Mouse (Mus musculus): Measurements from ENCODE around the gene Pkd1l1. TPM values are rescaled to one million over a fixed set of nuclear protein-coding genes. Genes with fewer than 3 reads are reported as not detected.

Gene Pkd1l1
- total and polyA plus RNA-seq, 2 experiments = 0.04 TPM; not detected in 1

DNA sequence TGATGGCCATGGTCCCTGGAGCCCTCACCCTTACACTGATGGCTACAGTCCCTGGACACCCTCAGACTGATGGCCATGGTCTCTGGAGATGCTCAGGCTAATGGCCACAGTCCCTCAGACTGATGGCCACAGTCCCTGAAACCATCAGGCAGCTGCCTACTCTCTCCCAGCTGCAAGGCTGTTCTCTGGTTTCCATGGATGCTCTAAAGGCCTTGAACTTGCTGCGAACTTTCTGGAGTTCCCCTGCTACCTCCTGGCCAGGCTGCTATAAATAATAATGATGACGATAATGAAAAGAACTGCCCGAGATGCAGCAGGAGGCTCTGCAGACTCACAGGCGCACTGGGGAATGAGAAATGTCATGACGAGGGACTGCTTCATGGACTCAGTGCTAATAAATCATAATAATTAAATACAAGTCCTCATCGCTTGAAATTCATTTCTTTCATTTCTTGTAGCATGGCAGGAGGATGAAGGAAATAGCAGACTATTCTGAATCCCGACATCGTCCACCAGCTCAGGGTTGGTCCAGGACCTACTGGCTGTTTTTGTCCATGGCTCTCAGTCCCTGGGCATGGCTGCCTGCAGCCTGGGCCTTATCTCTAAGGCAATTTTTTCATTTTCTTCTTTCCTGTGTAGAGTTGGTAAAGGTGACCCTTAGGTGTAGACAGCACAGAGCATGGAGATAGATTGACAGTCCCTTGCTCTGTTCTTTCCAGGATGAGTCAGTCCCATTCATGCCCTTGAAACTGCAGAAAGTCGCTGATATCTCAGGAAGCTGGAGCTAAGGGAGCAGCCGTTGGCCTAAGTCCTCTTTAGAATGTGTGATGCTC, 191.5 kb downstream of the Pkd1l1 start:
- 69% methylated on average over 10 of the region's 10 CpGs for WGBS
- H3K4me3 ChIP-seq (ENCODE audit: insufficient read depth, low read depth, low read length) = no peak overlapping the region
- no peak overlapping the region for H3K9ac ChIP-seq (ENCODE audit: low read depth, low read length)
- TF ChIP-seq POLR2A (IDR thresholded peaks at IDR 0.05; ENCODE audit: extremely low read depth, insufficient read depth, low read length) = no peak
- TF ChIP-seq CTCF (IDR thresholded peaks at IDR 0.05; ENCODE audit: low read depth, low read length) = no peak
- no peaks in the 10 kb centered on the region for H3K27me3 ChIP-seq (ENCODE audit: control insufficient read depth, insufficient read depth, low read length)
- peak; percentile 8 for DNase-seq (ENCODE audit: extremely low read depth, low read depth, low spot score)
- no peaks in the 10 kb centered on the region; the same call in 1 of the 2 replicates for H3K4me1 ChIP-seq (ENCODE audit: control insufficient read depth, insufficient read depth, low read length)
- no peaks in the 10 kb centered on the region for H3K36me3 ChIP-seq (ENCODE audit: control insufficient read depth, insufficient read depth, low read length)
- H3K79me2 ChIP-seq (ENCODE audit: control insufficient read depth, insufficient read depth, low read length) = no peaks in the 10 kb centered on the region
- H3K27ac ChIP-seq (replicated peaks; ENCODE audit: insufficient read depth, low read depth, low read length) = no peak overlapping the region

DNA sequence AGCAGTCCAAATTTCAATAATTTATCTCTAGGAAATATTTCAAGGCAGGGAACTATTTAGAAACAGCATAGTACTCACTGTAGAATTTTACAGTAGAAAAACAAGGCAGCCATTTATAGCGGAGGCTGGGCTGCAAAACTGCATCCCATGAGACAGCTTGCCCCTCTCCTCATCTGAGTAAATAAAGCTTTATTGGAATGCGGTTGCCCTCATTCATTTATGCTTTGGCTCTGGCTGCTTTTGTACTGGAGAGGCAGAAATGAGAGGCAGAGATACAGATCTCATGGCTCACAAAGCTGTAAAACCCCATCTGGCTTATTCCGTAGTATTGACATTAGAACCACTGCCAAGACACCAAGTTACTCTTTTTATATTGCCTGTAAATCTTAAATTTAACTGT, 193.6 kb downstream of the Pkd1l1 start:
- no peaks in the 10 kb centered on the region for H3K27me3 ChIP-seq (ENCODE audit: control insufficient read depth, insufficient read depth, low read length)
- H3K4me3 ChIP-seq (ENCODE audit: insufficient read depth, low read depth, low read length) = no peak overlapping the region
- DNase-seq (ENCODE audit: extremely low read depth, low read depth, low spot score) = no peak
- H3K27ac ChIP-seq (replicated peaks; ENCODE audit: insufficient read depth, low read depth, low read length) = no peak overlapping the region
- H3K9ac ChIP-seq (ENCODE audit: low read depth, low read length) = no peak overlapping the region
- TF ChIP-seq CTCF (IDR thresholded peaks at IDR 0.05; ENCODE audit: low read depth, low read length) (no peak), POLR2A (IDR thresholded peaks at IDR 0.05; ENCODE audit: extremely low read depth, insufficient read depth, low read length) (no peak)
- no peaks in the 10 kb centered on the region; the same call in 1 of the 2 replicates for H3K4me1 ChIP-seq (ENCODE audit: control insufficient read depth, insufficient read depth, low read length)
- no peaks in the 10 kb centered on the region for H3K79me2 ChIP-seq (ENCODE audit: control insufficient read depth, insufficient read depth, low read length)
- no peaks in the 10 kb centered on the region for H3K36me3 ChIP-seq (ENCODE audit: control insufficient read depth, insufficient read depth, low read length)
- WGBS = 87% methylated on average over 3 of the region's 3 CpGs

Other genes with a start within 250 kb of the Pkd1l1 start
- gene Hus1, start 37.9 kb upstream of the Pkd1l1 start, total RNA-seq (2014; rRNA removed) = 4.1 and 4.9 TPM in 2 replicates
- gene Hus1, start 37.9 kb upstream of the Pkd1l1 start, polyA plus RNA-seq (2012; rRNA removed) = 2.9 and 3.3 TPM in 2 replicates
- 1.1 and 1.8 TPM in 2 replicates for gene Gm11992, start 75.3 kb upstream of the Pkd1l1 start, total RNA-seq (2014; rRNA removed)
- gene Gm11992, start 75.3 kb upstream of the Pkd1l1 start, polyA plus RNA-seq (2012; rRNA removed) = 1.3 and 1.4 TPM in 2 replicates
- 0.67 and 1.8 TPM in 2 replicates for gene Sun3, start 75.7 kb upstream of the Pkd1l1 start, total RNA-seq (2014; rRNA removed)
- gene Sun3, start 75.7 kb upstream of the Pkd1l1 start, polyA plus RNA-seq (2012; rRNA removed) = 0.11 and 0.17 TPM in 2 replicates
- 5.1 and 5.6 TPM in 2 replicates for gene Upp1, start 144.8 kb upstream of the Pkd1l1 start, total RNA-seq (2014; rRNA removed)
- gene Upp1, start 144.8 kb upstream of the Pkd1l1 start, polyA plus RNA-seq (2012; rRNA removed) = 2.1 and 3.2 TPM in 2 replicates
- gene Abca13, start 218.7 kb upstream of the Pkd1l1 start, total RNA-seq (2014; rRNA removed) = under 0.01 TPM in 1 of 2 replicates, not detected in the other
- gene Abca13, start 218.7 kb upstream of the Pkd1l1 start, polyA plus RNA-seq (2012; rRNA removed) = not detected in 2 replicates